Mouse (Mus musculus) midbrain, embryonic 16.5 days (tissue): ENCODE data around the gene Slc41a3. TPM values are rescaled to one million over a fixed set of nuclear protein-coding genes. Genes with fewer than 3 reads are reported as not detected.
"Not testable (repeated sequence)": the region's sequence is repeated elsewhere in the genome, so short reads cannot be mapped to it uniquely, and the experiment has no call there.

Source experiments
- ATAC-seq: fragments of 200-750 bp; cut with Nextera tagmentation; 2 replicates; pipeline ENCODE4 v1.8.0; 2017; ENCODE audit warnings: moderate TSS enrichment
- H3K27ac ChIP-seq: fragments of 300-500 bp; sonication (generic); 2 replicates; pipeline ENCODE4 v1.5.1; 2014; ENCODE audit warnings: mild to moderate bottlenecking, low read length, mixed read lengths
- H3K27me3 ChIP-seq: fragments of 300-500 bp; sonication (generic); 2 replicates; pipeline ENCODE4 v1.6.1; 2014; ENCODE audit warnings: low read depth, low read length, mixed read lengths; ENCODE audit not compliant: control insufficient read depth, insufficient read depth
- H3K36me3 ChIP-seq: fragments of 300-500 bp; sonication (generic); 2 replicates; pipeline ENCODE4 v1.6.1; 2014; ENCODE audit warnings: mild to moderate bottlenecking, low read length, moderate library complexity, mixed read lengths; ENCODE audit not compliant: control insufficient read depth, insufficient read depth
- H3K4me1 ChIP-seq: fragments of 300-500 bp; sonication (generic); 2 replicates; pipeline ENCODE4 v1.6.1; 2014; ENCODE audit warnings: mild to moderate bottlenecking, low read length, mixed read lengths; ENCODE audit not compliant: control insufficient read depth, insufficient read depth
- H3K4me2 ChIP-seq: fragments of 300-500 bp; sonication (generic); 2 replicates; pipeline ENCODE4 v1.6.1; 2014; ENCODE audit warnings: mild to moderate bottlenecking, low read length, mixed read lengths
- H3K4me3 ChIP-seq: fragments of 300-500 bp; sonication (generic); 2 replicates; pipeline ENCODE4 v1.5.1; 2014; ENCODE audit warnings: low read depth, mild to moderate bottlenecking, low read length, moderate library complexity, mixed read lengths
- H3K9ac ChIP-seq: fragments of 300-500 bp; sonication (generic); 2 replicates; pipeline ENCODE4 v1.6.1; 2014; ENCODE audit warnings: low read depth, low read length, mixed read lengths
- H3K9me3 ChIP-seq: fragments of 300-500 bp; sonication (generic); replicated peaks from 2 replicates; pipeline ENCODE4 v1.6.1; 2014; ENCODE audit warnings: mild to moderate bottlenecking, low read length, mixed read lengths; ENCODE audit not compliant: control insufficient read depth, poor library complexity, severe bottlenecking
- WGBS: fragments of 180-500 bp; shearing (Covaris S2); extraction: QIAGEN DNeasy Blood & Tissue Kit; methylation state at CpG from one replicate; pipeline ENCODE4 v1.1.7; 2014; 5-methylcytosine and 5-hydroxymethylcytosine counted together
- polyA plus RNA-seq: library from polyadenylated mRNA; unstranded; fragments of >200 nt; fragmentation: Nextera tagmentation; extraction: Ambion mirVana; gene quantifications from 2 replicates; pipeline ENCODE4 v1.2.1, GENCODE M21; 2015

Slc41a3 gene
- polyA plus RNA-seq, 1 experiment from 2014 or later: 8.1 TPM

DNA sequence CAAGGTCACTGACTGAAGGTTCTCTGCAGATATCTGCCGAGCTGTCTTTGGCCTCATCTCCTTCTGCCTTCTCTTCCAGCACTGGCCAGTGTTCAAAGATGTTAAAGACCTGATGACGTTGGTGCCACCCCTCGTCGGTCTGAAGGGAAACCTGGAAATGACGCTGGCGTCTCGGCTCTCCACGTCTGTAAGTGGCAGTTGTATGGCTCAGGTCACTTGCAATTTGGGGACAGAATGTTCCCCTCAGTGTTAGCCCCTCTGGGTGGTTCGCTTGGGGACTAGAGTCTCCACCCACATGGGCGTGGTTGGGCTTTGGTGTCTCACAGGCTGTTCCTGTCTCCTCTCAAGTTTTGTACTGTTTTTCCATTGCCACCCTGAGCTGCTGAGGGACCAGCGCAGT, 20.2 kb downstream of the Slc41a3 start:
- Histone ChIP-seq H3K9ac (no peak overlapping the region), H3K36me3 (no peaks in the 10 kb centered on the region), H3K27ac (no peak overlapping the region), H3K4me1 (no peaks in the 10 kb centered on the region), H3K4me2 (no peak overlapping the region), H3K4me3 (no peak overlapping the region), H3K27me3 (no peaks in the 10 kb centered on the region), H3K9me3 (no peaks in the 10 kb centered on the region)
- 79% methylated on average over 11 of the region's 11 CpGs for WGBS
- no peak for ATAC-seq

DNA sequence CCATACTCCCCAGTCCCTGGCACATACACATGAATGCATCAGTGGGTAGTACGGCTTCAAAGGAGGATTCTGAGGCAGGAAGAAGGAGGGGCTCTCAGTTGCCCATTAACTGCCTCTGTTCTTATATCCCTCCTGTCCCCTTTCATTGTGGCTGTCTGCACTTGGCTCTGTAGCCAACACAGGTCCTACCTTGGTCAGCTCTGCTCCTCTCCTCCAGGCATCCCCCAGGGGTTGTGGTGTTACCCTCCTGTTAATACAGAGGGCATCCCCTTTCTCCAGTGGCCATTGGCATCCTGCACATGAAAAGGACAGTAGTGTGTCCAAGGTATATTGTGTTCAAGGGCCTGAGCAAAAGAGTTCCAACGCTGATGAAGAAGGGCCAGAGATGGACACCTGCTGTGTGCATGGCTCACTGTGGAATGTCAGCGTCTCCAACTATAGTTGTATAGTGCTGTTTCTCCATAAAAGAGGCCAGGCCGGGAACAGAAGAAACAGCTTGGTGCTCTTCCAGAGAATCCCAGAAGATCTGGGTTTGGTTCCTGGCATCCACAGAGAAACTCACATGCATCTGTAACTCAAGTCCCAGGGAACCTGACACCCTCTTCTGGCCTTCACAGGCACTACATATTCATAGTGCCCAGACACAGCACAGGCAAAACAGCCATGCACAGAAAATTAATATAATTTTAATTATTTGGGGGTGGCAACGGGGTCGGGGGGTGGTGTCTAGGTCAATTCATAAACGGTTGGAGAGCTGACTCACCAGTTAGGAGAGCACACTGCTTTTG, 20.9 kb downstream of the Slc41a3 start:
- 80% methylated on average over 7 of the region's 7 CpGs for WGBS
- Histone ChIP-seq H3K27me3 (no peaks in the 10 kb centered on the region), H3K4me3 (no peak overlapping the region), H3K9me3 (no peaks in the 10 kb centered on the region), H3K36me3 (no peaks in the 10 kb centered on the region), H3K9ac (no peak overlapping the region), H3K4me1 (no peaks in the 10 kb centered on the region), H3K4me2 (no peak overlapping the region), H3K27ac (no peak overlapping the region)
- ATAC-seq: no peak

DNA sequence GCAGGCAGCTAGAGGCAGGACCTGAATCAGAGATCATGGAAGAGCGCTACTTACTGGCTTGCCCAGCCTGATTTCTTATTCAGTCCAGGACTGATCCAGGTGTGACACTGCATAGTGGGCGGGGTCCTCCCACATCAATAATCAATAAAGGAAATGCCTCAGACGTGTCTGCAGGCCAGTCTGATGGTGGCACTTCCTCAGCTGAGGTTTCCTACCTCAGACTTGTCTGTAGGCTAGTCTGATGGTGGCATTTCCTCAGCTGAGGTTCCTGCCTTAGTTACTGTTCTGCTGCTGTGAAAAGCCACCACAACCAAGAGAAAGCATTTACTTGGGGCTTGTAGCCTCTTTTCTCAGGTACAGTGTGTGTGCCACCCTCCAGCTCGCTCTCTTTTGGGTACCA, 23.0 kb downstream of the Slc41a3 start:
- H3K36me3 ChIP-seq: no peaks in the 10 kb centered on the region
- H3K9me3 ChIP-seq: no peaks in the 10 kb centered on the region
- H3K4me3 ChIP-seq: no peak overlapping the region
- WGBS: 83% methylated on average over 4 of the region's 4 CpGs
- H3K4me2 ChIP-seq: no peak overlapping the region
- H3K4me1 ChIP-seq: no peaks in the 10 kb centered on the region
- ATAC-seq: no peak
- H3K9ac ChIP-seq: no peak overlapping the region
- no peaks in the 10 kb centered on the region for H3K27me3 ChIP-seq
- H3K27ac ChIP-seq: no peak overlapping the region

DNA sequence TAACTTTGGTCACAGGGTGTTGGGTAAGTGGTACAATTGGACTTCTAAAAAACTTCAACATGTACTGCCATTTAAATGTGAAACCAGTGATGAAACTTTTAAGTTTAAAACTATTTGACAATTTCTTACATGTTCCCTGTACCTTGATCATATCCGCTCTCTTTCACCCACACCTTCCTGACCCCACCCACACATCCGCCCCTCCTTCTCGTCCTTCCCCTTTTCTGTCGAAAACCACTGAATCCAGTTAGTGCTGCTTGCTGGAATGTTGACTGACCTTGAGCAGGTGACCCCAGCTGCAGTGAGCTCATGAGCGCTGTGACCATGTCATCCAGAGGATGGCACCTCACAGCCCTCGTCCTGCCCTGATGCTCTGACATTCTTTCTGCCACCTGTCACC, 25.0 kb downstream of the Slc41a3 start:
- Histone ChIP-seq H3K27me3 (no peaks in the 10 kb centered on the region), H3K27ac (no peak overlapping the region), H3K36me3 (no peaks in the 10 kb centered on the region), H3K4me3 (no peak overlapping the region), H3K4me1 (no peaks in the 10 kb centered on the region), H3K9me3 (no peaks in the 10 kb centered on the region), H3K9ac (no peak overlapping the region), H3K4me2 (no peak overlapping the region)
- no peak for ATAC-seq
- WGBS: 93% methylated on average over 6 of the region's 6 CpGs

DNA sequence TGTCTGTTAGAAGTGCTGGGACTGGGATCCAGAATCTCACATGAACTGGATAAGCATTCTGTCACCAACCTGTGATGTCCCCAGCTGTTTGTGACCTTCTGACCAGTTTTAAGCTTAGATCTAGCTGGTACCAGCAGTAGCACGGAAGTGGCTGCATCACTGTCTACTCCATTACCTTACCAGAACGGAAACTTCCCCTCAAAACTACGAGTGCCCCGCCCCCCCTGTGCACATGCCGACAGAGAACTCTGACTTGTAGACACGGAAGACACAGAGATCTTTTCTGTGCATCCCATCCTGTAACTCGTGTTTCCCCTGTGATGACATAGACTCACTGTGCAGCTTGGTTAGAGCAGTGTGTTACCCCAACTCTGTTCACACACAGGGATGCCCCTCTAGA, 25.9 kb downstream of the Slc41a3 start:
- no peaks in the 10 kb centered on the region for H3K4me1 ChIP-seq
- no peaks in the 10 kb centered on the region for H3K27me3 ChIP-seq
- no peak overlapping the region for H3K9ac ChIP-seq
- no peaks in the 10 kb centered on the region for H3K9me3 ChIP-seq
- ATAC-seq: no peak
- H3K27ac ChIP-seq: no peak overlapping the region
- H3K4me2 ChIP-seq: no peak overlapping the region
- H3K4me3 ChIP-seq: no peak overlapping the region
- no peaks in the 10 kb centered on the region for H3K36me3 ChIP-seq
- WGBS: 92% methylated on average over 7 of the region's 7 CpGs

DNA sequence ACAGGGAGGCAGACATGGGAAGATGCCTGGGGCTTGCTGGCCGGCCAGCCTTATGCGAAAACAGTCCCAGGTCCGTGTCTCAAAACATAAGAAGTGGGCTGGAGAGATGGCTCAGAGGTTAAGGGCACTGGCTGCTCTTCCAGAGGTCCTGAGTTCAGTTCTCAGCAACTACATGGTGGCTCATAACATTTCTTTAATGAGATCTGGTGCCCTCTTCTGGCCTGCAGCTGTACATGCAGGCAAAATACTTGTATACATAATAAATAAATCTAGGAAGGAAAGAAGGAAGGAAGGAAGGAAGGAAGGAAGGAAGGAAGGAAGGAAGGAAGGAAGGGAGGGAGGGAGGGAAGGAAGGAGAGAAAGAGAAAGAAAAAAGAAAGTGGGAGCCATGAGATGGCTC, 28.0 kb downstream of the Slc41a3 start:
- ATAC-seq, H3K4me2 ChIP-seq, H3K27ac ChIP-seq, H3K9ac ChIP-seq, H3K4me1 ChIP-seq, H3K9me3 ChIP-seq, H3K4me3 ChIP-seq, H3K36me3 ChIP-seq, H3K27me3 ChIP-seq: not testable (repeated sequence)
- 70% methylated on average over 3 of the region's 3 CpGs for WGBS

DNA sequence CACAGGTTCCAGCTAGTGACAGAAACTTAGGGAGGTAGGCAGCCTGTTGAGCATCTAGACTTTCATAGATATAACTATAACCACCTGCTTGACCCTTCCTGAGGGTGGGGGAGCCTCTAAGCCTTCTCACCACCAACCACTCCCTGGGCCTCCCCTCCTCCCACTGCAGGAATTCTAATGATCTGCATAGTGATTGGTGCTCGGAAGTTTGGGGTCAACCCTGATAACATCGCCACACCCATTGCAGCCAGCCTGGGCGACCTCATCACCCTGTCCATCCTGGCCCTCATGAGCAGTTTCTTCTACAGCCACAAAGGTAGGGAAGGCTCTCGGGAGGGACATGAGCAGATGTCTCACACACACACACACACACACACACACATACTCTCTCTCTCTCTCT, 30.6 kb downstream of the Slc41a3 start:
- H3K36me3 ChIP-seq: no peaks in the 10 kb centered on the region; the same call in 1 of the 2 replicates
- no peaks in the 10 kb centered on the region for H3K4me1 ChIP-seq
- H3K27ac ChIP-seq: no peak overlapping the region
- no peaks in the 10 kb centered on the region for H3K27me3 ChIP-seq
- no peak overlapping the region for H3K9ac ChIP-seq
- WGBS: 45% methylated on average over 4 of the region's 4 CpGs
- no peaks in the 10 kb centered on the region for H3K9me3 ChIP-seq
- ATAC-seq: no peak
- no peak overlapping the region for H3K4me3 ChIP-seq
- H3K4me2 ChIP-seq: no peak overlapping the region

DNA sequence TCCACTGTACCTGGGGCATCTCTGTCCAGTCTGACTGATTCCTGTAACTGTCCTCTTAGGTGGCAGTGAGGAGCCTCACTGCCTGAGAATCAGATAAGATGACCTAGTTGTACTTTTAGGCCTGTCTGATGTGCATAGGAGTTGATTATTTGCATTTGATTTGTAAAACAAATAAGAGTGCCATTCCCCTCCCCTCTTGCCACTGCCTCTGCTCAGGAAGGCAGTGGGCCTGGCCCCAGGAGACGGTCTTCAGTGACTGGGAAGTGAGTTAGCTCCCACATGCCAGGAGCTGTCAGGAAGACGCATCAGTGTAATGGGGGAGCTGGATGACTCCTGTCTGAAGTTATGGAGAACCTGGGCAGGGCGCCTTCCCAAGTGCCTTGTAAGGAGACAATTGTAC, 31.1 kb downstream of the Slc41a3 start:
- WGBS: 76% methylated on average over 3 of the region's 3 CpGs
- no peak for ATAC-seq
- no peak overlapping the region for H3K4me3 ChIP-seq
- no peaks in the 10 kb centered on the region for H3K27me3 ChIP-seq
- H3K4me1 ChIP-seq: no peaks in the 10 kb centered on the region
- no peak overlapping the region for H3K9ac ChIP-seq
- no peak overlapping the region for H3K27ac ChIP-seq
- no peaks in the 10 kb centered on the region; the same call in 1 of the 2 replicates for H3K36me3 ChIP-seq
- no peak overlapping the region for H3K4me2 ChIP-seq
- H3K9me3 ChIP-seq: no peaks in the 10 kb centered on the region

DNA sequence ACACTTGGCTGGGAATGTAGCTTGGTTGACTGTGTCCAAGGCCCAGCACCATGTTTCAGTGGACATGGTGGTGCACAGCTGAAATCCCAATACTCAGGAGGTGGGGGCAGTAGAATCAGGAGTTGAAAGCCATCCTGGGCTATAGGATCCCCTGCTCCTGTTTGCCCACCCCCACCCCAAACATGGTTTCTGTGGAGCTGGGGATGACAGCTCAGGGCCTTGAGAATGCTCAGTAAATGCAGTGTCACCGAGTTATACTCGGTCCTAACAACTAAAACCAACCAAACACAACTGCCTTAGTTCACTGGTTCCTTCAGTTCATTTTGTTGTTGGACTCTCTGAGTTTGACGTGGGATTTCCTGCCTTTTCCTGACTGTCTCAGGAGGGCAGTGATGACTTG, 38.5 kb downstream of the Slc41a3 start:
- no peak for ATAC-seq
- WGBS: 84% methylated on average over 3 of the region's 3 CpGs
- no peaks in the 10 kb centered on the region for H3K9me3 ChIP-seq
- H3K27ac ChIP-seq: no peak overlapping the region
- no peaks in the 10 kb centered on the region; the same call in 1 of the 2 replicates for H3K36me3 ChIP-seq
- no peak overlapping the region for H3K4me2 ChIP-seq
- no peak overlapping the region for H3K9ac ChIP-seq
- no peak overlapping the region for H3K4me3 ChIP-seq
- no peaks in the 10 kb centered on the region for H3K27me3 ChIP-seq
- H3K4me1 ChIP-seq: no peaks in the 10 kb centered on the region; the same call in 1 of the 2 replicates
